Mouse (Mus musculus) fat pad, adult 2 months (tissue): ENCODE measurements around the gene Klk7.

Experiments used
- DNase-seq: peaks from one replicate; pipeline ENCODE4 v3.0.0-alpha.2; 2011; ENCODE audit warnings: low read depth, low spot score; ENCODE audit errors: extremely low read depth

Gene Klk7

DNA sequence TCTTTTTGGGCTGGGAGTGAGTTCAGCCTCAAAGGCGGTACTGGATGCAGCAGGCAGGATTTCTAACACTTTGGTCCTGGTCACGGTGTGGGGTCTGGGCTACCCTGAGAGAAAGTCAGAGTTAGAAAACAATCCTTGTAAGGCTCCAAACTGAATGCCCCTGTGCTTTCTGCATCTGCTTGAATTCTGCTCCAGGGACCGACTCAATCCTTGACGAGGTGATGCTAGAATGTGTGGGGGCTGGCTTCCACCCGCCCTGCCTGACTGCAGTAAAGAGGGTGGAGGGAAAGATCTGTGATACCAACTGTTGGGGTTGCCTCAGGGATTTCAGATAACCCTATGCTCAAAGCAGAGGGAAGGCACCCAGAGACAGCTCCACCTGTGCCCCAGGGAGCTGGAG, at the start of gene Klk7:
Klk7 (plus strand) TSS at position 301 of the 400 bp plus-strand sequence.
- DNase-seq = no peak

DNA sequence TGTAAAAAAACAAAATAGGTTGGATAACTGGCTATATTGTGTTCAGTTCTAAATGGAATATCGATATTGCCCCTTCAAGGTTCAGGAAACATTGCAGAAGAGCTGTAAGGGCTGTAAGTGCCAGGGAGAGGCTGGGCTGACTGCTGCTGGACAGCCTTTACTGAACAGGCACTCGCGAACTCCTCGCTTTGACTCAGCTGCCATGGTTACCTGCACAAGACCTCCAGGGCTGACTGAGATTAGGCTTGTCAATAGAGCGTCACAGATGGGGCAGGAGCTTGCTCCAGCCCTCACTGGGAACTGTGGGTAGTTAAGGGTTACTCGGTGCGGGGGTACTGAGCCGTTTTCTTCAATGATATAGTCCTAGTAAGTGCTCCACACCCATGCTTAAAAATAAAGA, 44.6 kb upstream of the Klk7 start:
- DNase-seq = no peak

DNA sequence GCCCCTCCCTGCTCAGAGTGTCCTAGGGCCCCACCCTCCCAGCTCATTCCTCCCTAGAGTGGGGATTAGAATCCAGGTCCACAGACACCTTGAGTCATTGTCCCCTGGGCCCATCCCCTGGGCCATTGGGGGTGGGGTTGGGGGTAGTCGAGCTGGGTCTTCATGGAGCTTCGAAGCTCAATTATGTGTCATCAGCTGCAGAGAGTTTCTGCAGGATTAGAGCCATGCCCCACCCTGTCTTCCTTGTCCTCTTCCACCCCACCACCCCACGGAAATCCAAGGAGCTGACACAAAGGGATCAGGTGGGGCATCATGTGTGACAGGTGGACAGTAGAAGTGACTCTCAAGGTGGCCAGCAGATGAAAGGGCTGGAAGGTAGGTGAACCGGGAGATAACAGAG, 42.5 kb upstream of the Klk7 start, which contains the start of gene Klk12:
Klk12 (plus strand) TSS at position 301 of the 400 bp plus-strand sequence.
- DNase-seq = no peak

DNA sequence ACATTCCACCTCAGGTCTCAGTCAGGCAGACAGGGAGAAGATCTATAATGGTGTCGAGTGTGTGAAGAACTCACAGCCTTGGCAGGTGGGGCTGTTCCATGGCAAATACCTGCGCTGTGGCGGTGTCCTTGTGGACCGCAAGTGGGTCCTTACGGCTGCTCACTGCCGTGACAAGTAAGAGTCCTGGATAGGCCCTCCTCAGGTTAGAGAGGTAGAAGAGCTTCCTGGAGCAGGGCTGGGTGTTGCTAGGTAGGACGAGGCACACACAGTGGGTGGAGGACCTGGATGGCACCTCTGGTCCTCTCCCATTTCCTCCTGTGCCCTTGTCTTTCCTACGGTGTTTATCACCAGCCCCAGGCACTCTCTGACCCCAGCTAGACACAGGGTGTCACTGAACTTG, 41.5 kb upstream of the Klk7 start:
- no peak for DNase-seq

DNA sequence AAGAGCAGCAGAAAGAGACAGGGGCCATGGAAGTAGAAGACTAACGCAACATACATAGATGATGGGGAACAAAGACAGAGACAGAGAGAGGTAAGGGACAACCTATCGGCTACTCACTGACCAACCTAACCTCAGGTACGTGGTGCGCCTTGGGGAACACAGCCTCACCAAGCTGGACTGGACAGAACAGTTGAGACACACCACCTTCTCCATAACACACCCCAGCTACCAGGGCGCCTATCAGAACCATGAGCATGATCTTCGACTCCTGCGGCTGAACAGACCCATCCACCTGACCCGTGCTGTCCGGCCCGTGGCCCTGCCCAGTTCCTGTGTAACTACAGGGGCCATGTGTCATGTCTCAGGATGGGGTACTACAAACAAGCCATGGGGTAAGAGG, 40.4 kb upstream of the Klk7 start:
- DNase-seq = no peak

DNA sequence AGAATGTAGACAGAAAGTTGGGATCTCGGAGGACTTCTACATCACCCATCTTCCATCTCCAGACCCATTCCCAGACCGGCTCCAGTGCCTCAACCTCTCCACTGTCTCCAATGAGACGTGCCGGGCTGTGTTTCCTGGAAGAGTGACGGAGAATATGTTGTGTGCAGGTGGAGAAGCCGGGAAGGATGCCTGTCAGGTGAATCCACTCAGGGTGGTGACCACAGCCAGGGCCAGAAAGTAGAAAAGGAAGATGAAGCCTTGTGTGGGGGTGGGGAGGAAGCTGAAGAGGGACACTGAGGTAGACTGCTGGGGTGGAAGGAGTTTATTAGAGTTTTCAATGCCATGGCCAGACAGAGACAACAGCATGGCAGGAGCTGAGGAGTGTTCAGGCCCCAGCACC, 39.2 kb upstream of the Klk7 start:
- no peak for DNase-seq

DNA sequence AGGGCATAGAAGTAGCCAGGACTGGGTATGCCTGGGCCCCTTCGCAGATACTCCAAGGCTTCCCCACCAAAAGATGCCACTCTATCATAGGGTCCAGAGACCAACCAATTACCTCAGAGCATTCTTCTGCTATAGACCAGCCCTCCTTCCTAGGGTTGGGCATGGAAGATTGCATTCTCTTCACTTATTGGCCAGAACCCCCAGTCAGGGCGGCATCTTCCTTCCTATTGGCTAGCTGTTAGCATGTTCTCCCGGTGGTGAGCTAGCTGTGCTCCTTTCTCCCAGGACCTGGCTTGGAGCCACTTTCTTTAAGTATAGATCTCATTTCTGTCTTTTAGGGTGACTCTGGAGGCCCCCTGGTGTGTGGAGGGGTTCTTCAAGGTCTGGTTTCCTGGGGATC, 38.2 kb upstream of the Klk7 start:
- DNase-seq = no peak

DNA sequence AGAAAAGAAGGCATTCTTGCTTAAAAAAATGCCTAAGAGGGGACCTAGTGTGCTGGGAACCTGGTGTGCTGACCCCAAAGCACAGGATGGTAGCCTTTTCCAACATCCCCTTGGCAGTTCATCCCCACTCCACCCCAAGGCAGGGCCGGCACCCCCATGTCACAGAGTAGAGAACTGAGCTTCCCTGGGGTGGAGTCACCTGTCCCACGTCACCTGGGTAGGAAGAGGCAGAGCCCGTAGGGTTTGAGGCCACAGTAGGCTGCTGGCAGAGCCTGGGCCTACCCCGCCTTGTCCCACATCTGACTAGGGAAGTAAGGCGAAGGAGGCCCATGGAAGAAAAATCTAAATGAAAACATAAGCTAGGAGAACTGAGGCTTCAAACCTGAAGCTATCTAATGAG, 36.7 kb upstream of the Klk7 start, which contains the start of gene Klk11:
Klk11 (plus strand) TSS at position 241 of the 400 bp plus-strand sequence.
- DNase-seq = no peak

DNA sequence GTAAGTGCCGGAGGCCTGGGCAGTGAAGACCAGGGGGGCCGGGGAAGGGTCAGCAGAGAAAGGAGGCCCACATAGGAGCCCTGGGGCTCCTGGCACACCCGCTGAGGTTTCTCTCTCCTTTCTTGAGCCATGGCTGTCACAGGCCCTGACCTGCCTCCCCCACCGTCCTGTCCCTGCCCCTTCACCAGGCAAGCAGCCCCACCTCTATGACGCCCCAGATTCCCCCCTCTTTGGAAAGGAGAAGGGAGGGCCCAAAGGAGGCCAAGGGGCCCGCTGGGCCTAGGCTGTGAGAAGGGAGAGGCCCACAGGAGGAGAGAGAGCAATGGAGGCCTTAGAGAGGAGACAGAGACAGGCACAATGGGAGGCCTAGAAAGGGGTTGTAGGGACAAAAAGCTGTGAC, 36.3 kb upstream of the Klk7 start:
- DNase-seq = no peak

DNA sequence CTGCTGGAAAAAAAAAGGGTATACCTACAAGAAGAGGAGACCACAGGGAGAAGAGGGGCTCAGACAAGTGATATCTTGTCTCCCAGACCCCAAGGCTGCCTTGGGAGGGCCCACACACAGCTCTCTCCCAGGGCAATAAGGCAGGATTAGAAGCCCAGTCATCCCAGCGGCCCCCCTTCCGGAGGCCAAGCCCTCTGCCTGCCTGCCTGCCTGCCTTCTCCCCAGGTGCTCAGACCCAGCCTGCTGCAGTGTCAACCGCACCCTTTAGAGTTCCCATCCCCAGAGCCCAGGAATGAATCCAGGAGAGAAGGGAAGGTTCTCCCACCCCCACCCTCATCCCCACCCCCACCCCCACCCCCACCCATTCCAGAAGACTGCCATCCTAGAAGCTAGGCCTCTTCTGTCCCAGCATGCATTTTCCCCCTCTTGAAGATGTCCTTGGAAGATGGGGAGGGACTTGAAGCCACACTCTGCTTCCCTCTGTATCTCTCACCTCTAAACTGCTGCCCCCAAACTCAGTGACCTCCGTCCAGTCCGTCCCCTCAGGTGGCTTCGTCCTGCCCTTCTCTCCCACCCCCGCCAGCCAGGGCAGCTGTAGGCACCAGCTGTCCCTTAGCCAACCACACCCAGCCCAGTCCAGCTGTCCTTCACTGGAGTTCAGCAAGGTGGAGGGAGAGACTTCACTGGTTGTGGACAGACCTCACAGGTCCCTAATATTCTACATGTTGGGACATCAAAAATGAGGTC, 35.6 kb upstream of the Klk7 start:
- DNase-seq = no peak

DNA sequence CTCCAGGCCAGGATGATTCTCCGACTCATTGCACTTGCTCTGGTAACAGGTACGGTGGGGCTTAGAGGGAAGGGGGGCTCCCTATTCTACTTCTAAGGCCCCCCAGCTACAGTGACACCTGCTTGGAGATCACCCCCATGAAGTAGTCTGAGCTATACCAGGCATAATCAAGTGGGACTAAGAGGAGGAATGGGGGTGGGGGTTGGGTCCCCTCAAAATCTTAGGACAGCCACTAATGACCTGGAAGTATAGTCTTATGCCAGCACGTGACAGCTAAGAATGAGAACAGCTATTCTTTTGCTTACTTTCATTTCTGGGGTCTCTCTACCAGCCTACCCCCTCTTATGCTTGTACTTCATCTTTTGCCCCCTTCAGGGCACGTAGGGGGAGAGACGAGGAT, 34.6 kb upstream of the Klk7 start:
- no peak for DNase-seq

DNA sequence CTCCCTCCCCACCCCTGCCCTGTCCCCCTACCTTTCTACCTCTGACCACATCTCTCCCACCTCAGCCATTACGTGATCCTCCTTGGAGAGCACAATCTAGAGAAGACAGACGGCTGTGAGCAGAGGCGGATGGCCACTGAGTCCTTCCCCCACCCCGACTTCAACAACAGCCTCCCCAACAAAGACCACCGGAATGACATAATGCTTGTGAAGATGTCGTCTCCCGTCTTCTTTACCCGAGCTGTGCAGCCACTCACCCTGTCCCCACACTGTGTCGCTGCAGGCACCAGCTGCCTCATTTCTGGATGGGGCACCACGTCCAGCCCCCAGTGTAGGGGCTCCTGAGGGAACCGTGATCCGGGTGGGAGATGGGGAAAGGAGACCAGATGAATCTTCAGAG, 33.7 kb upstream of the Klk7 start:
- no peak for DNase-seq

DNA sequence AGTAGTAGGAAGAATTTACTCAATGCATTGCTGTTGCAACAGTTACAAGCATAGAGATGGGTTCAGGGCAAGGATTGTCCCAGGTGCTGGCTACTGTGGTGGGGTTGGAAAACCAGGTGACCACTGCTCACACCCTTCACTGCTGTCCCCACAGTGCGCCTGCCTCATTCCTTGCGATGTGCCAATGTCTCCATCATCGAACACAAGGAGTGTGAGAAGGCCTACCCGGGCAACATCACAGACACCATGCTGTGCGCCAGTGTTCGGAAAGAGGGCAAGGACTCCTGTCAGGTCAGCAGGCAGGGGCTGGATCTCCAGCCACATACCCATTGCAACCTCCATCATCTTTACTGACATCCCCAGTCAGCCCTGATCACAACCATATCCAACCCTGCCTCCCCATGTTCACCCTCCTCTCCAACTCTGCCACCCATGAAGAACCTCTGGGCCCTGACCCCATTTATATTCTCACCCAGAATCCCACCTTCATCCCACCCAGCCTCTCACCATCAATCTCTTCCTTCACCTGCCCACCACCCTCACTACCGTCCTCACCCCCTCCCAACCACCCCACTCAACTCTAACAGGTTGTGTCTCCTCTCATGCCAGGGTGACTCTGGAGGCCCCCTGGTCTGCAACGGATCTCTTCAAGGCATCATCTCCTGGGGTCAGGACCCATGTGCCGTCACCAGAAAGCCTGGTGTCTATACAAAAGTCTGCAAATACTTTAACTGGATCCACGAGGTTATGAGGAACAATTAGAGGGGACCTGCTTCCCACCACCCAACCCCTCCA, 32.7 kb upstream of the Klk7 start:
- no peak for DNase-seq

DNA sequence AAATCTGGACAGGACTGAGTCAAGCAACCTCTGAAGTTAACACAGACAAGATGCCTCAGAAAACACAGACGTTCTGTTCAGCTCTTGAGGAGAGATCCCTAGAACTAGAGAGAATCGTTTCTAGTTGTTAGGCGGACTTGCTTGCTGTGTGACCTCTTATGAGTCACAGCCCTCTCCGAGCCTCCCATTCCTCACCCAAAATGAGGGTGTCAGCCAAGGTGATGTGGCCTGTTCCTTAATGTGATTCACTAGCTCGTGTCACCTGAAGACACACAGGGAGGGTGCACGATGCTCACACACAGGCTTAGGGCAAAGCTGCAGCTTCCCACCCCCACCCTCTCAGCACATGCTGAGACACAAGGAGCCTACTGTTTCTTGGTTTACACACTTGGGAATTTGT, 30.9 kb upstream of the Klk7 start:
- no peak for DNase-seq

DNA sequence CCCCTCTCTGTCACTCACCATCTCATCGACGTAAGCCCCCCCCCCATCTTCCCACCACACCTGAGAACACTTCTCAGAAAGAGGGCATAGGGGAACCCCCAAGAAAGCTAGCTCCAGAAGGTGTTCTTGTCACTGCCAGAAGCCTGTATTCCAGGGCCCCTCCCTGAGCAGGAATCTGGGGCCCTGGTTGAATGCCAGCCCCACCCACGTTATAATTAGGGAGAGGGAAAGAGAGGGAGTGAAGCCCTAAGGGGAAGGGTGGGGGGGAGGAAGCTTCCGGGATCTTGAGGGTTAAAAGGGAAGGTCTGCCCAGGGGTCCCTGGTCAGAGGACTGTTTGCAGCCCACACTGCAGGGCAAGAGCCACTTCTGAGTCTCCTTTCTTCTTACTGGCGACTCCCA, 30.3 kb upstream of the Klk7 start, which contains the start of gene Klk10:
Klk10 (plus strand) TSS at position 290 of the 400 bp plus-strand sequence.
- no peak for DNase-seq

DNA sequence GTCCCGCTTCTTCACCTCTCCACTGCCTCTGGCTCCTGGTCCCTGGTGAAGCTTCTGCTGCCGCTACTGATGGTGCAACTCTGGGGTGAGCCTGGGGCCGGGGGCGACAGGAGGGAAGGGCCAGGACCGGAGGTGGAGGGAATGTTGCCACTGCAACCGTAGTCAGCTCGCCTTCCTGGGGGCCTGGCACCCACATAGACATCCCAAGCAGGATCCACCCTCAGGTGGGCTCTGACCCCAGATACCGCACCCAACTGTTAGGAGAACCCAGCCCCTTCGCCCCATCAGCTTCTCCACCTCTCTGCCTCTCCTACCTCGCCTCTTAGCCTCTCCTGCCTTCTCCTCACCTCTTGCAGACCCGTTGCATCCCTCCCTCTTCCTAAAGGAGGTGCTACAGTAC, 29.6 kb upstream of the Klk7 start:
- DNase-seq = no peak

DNA sequence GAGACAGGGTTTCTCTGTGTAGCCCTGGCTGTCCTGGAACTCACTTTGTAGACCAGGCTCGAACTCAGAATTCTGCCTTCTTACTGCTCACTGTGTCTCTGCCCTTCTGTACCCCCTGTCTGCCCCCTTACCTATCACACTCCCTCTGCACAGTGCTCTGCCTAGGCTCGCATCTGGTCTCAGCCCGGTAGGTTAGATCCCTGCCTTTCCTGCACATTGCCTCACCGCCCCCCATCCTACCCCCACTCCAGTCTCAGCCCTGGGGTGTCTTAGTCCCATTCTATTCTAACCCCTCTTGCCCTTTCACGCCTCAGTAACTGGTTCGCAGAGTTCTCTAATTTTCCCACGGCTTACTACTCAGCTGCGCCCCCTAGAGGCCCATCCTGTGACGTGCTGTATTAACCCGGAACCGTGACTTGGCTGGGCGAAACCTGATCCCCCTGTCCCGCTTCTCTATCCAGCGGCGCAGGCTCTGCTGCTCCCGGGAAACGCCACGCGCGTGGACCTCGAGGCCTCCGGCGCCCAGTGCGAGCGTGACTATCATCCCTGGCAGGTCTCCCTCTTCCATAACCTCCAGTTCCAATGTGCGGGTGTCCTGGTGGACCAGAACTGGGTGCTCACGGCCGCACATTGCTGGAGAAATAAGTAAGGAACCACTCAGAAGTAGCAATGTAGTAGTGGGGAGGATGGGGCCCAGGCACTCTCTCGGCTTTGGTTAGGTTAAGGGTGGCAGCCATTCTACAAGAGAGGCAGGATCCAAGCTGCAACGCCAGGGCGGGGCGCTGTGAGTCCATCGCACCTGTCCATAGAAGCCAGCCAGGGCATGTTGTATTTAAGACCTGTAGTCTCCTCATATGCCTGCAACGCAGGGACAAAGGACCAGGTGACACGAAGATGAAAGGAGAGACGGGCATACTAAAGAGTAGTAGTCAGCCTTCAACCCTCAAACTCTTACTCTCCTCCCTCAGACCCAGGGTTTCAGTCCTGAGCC, 28.5 kb upstream of the Klk7 start:
- DNase-seq = no peak

DNA sequence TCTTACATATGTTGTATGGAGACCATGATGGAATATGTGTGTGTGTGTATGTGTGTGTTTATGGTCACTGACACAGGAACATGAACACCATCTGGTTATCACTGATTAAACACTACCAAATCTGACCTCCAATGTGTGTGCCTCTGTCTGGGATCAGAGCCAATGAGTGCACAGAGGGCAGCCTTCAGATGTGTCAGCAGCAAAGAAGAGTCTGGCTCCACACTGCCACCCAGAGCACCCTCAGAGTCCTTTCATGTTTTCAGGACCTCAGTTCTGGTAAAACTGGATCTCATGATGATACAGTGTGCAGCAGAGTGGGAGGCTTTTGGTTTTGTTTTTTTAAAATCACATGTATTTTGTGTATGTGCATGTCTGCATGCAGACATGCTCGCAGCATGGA, 25.8 kb upstream of the Klk7 start:
- no peak for DNase-seq

DNA sequence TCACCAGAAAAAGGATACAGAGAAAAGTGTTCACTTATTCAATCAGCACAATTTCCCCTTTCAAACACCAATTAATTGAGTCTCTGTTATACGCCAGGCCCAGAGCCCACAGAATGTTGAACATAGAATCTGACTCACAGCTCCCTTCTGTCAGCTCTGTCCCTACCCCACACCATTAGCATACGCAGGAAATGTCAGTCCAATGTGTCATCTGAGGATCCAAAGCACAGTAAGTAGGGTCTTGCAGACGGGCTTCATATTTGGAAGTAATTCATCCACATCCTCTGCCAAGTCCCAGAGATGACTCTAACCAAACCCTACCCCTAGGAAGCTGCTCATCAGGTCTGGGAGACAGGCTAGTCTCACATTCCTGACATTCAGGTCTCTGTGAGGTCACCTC, 23.0 kb upstream of the Klk7 start:
- no peak for DNase-seq

DNA sequence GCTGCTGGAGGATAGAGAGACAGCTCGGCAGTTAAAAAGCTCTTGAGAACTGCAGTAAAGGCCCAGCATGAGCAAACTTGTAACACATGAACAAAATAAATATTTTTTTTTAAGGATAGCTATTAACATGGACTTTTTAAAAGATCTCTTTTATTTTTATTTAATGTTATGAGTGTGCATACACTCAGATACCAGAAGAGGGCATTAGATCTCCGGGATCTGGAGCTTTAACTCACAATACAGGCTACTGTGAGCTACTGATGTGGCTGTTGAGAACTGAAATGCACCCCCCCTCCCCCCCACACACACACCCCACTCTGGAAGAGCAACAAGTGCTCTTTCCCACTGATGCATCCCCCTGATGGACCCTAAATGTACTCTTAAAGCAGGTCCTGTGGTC, 21.8 kb upstream of the Klk7 start:
- no peak for DNase-seq

DNA sequence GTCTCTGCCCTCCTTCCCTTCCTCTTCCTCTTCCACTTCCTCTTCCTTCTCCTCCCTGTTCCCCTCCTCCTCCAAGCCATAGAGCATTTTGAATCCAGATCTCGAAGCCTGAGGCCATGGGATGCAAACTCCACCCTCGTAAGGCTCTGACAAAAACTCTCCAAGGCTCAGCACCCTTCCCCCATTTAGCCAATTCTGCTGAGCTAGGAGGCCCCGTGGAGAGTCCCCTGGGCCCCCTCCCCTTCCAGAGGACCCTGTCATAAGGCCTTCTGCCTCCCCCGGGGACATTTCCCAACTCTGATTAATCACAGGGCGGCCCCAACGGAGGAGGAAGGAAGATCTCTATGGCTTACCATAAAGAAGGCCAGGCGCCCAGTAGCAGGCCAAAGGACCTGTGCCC, 19.5 kb upstream of the Klk7 start, which contains the start of gene Klk9:
Klk9 (plus strand) TSS at position 301 of the 400 bp plus-strand sequence.
- DNase-seq = no peak
